Mouse (Mus musculus): ENCODE measurements at regions not wholly inside any gene's neighbourhood (a gene's known extent, or its start where the extent isn't known, plus 50 kb on each side); places are given as distances from the start of the nearest gene placed in this dataset.

- DNase-seq, result no peak
Observed at GRCm38 (mm10) chr4:95325861-95326260, 231.4 kb upstream of the Fggy start.

GRCm38 (mm10) chr4:95339822-95340221 lies 217.5 kb upstream of the Fggy start:
- DNase-seq, result no peak

GRCm38 (mm10) chr4:95340926-95341325 lies 216.4 kb upstream of the Fggy start:
- no peak for DNase-seq

GRCm38 (mm10) chr4:95346722-95347197 lies 210.5 kb upstream of the Fggy start:
- DNase-seq, result peak; percentile 7

GRCm38 (mm10) chr4:95347436-95347835 lies 209.9 kb upstream of the Fggy start:
- DNase-seq, result no peak

- no peak for DNase-seq
Observed at GRCm38 (mm10) chr4:95348405-95349123, 208.7 kb upstream of the Fggy start.

- DNase-seq, result peak; percentile 75
Observed at GRCm38 (mm10) chr4:95353894-95354319, 203.4 kb upstream of the Fggy start.

- no peak for DNase-seq
Observed at GRCm38 (mm10) chr4:95358674-95359073, 198.6 kb upstream of the Fggy start.

GRCm38 (mm10) chr4:95360336-95360967 lies 196.9 kb upstream of the Fggy start:
- no peak for DNase-seq

- no peak for DNase-seq
Observed at GRCm38 (mm10) chr4:95364376-95365082, 192.8 kb upstream of the Fggy start.

GRCm38 (mm10) chr4:95376386-95376785 lies 180.9 kb upstream of the Fggy start:
- DNase-seq, result no peak

- peak; percentile 55 for DNase-seq
Observed at GRCm38 (mm10) chr4:95377222-95378134, 179.8 kb upstream of the Fggy start.

GRCm38 (mm10) chr4:95378645-95379044 lies 178.7 kb upstream of the Fggy start:
- DNase-seq, result peak; percentile 22

- DNase-seq, result no peak
Observed at GRCm38 (mm10) chr4:95383216-95383892, 174.0 kb upstream of the Fggy start.

GRCm38 (mm10) chr4:95385552-95385951 lies 171.8 kb upstream of the Fggy start:
- DNase-seq, result peak; percentile 31

GRCm38 (mm10) chr4:95386021-95386420 lies 171.3 kb upstream of the Fggy start:
- DNase-seq, result no peak

- no peak for DNase-seq
Observed at GRCm38 (mm10) chr4:95388556-95388955, 168.8 kb upstream of the Fggy start.

- peak; percentile 69 for DNase-seq
Observed at GRCm38 (mm10) chr4:95389647-95390046, 167.7 kb upstream of the Fggy start.

- no peak for DNase-seq
Observed at GRCm38 (mm10) chr4:95390549-95390948, 166.8 kb upstream of the Fggy start.

- DNase-seq, result no peak
Observed at GRCm38 (mm10) chr4:95395746-95396145, 161.6 kb upstream of the Fggy start.

- no peak for DNase-seq
Observed at GRCm38 (mm10) chr4:95398301-95398700, 159.0 kb upstream of the Fggy start.

GRCm38 (mm10) chr4:95402273-95402672 lies 155.0 kb upstream of the Fggy start:
- DNase-seq, result no peak

All from kidney, adult 11 months (tissue).